Mouse (Mus musculus) right cerebral cortex, postnatal 25 days (tissue): ENCODE measurements around the gene 1700057G04Rik.
"Not testable (repeated sequence)": the region's sequence is repeated elsewhere in the genome, so short reads cannot be mapped to it uniquely, and the experiment has no call there.

Source experiments
- DNase-seq: peaks from one replicate; pipeline ENCODE4 v3.0.0; 2022

The 1700057G04Rik gene

DNA sequence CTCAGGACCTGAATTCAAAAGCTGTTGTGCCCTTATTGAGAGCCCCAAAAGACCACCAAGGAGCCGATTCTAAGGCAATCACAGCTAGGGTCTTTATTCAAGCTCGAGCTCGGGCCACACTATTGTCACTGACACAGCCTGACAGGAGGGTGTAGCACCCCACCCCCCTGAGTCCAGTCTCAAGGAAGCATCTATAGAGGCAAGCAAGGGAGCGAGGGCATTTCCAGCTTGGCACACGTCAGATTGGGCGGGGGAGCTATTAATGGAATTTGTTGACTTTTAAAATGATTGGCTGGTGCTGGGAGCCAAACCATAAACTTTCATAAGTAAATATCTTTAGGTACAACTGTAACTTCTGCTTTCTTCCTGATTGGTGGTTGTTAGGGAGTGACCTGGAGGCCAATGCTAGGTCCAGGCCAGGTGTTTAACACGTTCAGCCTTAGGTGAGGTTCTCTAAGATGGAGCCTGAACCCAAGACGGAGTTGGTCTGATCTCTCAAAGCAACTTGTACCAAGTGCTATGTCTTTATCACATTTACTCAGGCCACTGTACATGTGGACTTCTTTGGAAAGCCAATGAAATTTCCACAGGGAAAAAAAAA lies 3.5 kb upstream of the 1700057G04Rik start:
- DNase-seq = no peak

DNA sequence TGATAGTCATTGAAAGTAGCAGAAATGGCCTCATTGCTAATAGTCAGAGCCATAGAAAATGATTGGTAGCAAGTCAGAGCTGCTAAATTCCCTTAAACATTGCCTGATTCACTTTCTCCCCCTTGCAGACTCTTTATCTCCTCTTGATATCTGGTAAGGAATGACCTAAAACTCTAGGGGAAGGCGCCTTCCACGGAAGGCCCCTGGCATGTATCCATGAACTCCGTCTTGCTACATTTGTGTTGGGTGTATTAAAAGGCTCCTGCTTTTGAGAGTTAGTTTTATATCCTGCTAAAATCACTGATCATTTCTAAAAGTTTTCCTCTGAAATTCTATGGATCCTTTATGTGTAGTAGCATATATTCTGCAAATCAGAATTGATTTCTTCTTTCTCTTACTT lies 7.6 kb downstream of the 1700057G04Rik start:
- DNase-seq = no peak

DNA sequence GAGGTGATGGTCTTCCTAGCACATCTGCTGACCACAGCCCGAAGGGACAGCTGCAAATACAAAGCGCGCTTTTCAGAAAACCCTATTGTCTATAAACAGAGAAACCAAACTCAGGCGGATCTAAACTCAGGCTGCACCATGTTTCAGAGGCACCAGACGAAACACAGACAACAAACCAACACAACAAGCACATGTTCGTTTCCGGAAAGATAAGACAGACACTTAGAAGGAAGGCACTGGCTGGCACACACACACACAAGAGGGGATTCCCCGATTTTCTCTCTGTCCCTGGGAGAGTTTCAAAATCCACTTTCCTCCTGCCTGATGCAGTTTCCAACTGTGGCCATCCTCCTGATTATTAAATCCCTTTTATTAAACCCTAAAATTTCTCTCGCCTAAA lies 16.8 kb downstream of the 1700057G04Rik start:
- DNase-seq = not testable (repeated sequence)

DNA sequence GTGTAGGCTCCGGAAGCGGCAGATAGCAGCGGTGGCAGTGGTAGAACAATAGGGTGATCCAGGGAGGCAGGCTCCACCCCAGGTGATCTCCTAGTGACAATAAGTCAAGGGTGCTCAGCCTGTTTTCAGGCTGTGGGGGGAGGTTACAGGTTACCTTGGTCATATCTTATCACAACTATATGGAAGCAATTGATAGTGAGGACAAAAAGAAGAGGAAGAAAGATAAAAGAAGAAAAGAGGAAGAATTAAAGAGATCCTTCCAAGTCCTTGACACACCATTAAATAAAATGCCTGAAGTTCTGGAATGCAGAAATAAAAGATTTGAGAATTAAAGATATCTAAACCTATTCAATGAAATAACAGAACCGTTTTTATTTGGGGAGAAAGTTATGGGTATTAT lies 17.6 kb downstream of the 1700057G04Rik start:
- no peak for DNase-seq

DNA sequence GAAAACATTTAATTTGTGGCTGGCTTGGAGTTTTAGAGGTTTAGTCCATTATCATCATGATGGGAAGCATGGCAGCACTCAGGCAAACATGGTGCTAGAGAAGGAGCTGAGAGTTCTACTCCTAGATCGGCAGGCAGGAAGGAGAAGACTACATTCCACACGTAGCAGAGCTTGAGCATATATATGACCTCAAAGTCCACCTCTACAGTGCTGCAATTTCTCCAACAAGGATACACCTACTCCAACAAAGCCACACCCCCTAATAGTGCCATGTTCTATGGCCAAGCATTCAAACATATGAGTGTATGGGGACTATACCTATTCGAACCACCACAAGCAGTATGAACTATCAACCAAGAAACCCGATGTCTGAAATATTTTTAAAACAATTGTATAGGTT lies 22.2 kb downstream of the 1700057G04Rik start:
- no peak for DNase-seq

DNA sequence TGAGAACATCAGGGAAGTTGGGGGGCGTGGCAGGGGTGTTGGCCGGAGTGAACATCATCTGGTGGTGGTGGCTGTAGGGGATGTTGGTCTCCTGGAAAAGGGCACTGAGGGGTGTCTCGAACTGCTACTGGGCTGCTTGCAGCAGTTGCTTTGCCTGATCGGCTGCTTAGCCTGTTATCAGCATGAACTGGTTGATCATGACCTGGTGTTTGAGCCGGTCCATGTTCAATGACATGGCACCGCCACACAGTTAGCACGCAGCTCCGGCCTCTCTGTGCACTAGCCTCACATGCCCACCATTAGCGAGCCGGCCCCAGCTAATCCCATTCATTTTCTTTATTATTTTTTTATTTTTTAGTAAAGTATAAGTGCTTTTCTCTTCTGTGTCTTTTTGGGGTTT lies 25.7 kb downstream of the 1700057G04Rik start:
- DNase-seq = no peak

GRCm38 (mm10) chr9:92335277-92335818 lies 26.2 kb downstream of the 1700057G04Rik start:
- DNase-seq = no peak

- no peak for DNase-seq
Measured at GRCm38 (mm10) chr9:92337063-92337462, 27.9 kb downstream of the 1700057G04Rik start.

DNA sequence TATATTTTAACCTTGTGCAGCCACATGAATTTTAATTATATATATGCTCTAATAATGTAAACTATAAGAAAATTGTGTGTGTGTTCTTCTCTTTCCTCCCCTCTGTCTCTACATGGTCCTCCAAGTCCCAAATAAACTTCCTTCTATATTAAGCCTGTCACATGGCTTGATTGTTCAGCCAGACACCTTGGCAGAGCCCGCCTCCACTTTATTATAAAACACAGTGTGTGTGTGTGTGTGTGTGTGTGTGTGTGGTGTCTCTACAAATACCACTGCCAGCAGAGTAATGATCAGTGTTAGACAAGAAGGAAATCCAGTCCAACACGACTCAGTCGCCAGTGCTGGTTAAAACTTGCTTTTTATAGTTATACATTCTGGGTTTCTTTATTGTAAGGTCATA lies 28.5 kb downstream of the 1700057G04Rik start:
- no peak for DNase-seq

DNA sequence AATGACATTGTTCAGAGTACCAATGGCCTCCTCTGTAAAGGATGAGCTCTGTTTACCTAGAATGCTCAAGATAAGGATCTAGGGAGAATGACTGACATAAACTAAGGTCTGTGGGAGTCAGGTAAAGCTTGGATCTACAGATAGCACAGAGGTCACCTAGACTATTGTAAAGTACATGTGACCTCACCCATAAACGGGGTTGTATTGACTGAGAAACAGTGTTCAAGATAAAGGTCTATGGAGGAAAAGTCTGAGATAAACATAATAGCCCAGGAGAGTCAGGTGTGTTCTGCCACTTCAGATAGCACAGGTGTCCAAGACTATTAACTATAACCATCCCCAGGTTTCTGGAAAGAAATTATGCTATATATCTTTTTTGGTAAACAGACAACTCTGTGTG lies 29.8 kb downstream of the 1700057G04Rik start:
- DNase-seq = no peak

DNA sequence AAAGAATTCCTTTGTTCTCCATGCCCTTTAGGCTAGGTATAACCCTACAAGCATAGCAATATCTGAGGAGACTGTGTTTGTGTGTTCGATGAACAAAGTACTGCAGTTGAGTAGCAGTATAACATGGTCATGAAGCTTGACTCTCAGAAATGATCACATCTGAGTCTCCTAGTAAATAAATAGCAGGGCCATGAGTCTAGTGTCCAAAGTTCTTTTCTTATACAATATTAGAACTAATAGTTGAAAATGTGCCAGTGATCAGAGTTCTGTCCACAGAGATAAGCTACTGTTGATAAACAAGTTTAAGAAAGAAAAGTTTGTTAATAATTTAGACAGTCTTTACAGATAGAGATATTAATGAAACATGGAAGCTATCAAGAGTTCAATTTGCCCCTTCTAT lies 42.7 kb downstream of the 1700057G04Rik start:
- DNase-seq = no peak

DNA sequence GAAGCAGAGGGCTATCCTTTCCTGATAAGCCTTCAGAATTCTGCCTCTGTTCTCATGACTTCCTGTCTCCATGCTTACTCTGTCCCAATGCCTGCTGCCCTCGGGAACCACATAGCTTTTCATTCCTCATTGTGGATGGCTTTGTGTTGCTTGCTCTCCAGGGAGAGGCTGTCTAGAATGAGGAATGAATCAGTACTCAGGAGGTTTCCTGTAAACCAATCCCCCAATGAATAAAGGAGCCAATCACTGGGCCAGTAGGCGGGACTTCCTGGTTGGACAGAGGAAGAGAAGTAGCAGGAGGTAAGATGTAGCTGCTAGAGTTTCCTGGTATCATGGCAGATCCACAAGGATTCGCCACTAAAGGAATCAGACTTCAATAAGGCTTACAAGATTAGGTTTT lies 44.1 kb downstream of the 1700057G04Rik start:
- no peak for DNase-seq

DNA sequence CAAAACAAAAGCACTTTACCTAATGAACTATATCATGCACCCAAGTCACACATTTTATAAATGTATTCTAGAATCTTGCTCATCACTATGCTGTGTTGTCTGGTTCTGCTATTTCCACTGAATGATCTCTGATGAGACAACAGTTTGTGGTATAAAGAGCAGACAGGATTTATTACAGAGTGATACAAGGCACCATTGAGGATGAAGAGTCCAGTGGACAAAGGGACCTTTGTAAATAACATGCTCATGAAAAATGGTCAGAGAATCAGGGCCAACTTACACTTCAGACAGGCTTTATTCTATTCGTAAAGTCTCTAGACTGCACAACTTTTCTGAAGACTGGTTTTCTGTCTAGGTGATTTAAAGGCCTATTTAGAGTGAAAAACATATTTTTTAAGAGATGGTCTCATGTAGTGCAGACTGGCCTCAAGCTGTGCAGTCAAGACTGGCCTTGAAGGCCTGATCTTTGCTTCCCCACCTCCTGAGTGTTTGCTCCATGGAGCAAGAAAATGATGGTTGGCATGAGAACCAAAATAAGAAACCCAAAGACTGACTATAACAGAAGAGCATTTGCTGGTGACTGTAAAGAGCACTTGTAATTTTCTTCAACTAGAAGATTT lies 51.6 kb downstream of the 1700057G04Rik start:
- no peak for DNase-seq

DNA sequence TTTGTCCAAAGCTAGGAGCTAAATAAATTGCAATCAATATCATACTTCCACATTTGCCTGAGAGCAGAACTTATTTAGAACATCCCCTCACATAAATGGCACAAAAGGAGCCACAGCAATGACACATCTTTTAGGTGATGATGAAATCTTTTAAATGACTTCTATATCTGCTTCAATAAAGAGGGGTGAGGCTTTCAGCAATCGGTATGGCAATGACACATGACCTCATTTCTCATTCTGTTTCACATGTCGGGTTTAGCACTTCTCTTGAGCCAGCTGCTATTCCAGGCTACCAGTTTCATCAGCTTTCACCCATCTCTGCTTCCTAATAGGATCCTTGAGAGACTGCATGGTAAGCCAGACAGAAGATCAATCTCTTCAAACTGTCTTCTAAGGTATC lies 54.3 kb downstream of the 1700057G04Rik start:
- DNase-seq = no peak

GRCm38 (mm10) chr9:92368920-92369319 lies 59.7 kb downstream of the 1700057G04Rik start:
- no peak for DNase-seq

DNA sequence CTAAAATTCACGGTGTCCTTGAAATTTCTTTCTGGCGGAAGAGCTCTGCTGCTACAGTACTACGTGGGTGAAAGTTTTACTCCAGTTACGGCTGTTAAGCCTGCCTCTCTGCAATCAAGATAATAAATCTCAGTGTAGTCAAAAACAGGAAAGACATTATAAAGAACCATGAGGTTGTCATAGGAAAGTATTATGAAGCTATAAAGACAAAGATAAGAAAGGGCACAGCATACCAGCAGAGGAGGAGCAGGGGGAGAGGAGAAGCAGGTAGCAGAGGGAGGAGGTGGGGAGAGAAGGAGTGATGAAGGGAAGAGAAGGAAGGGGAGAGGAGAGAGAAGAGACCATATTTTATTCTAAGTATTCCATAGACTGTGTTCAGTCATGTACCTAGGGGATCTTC lies 64.7 kb downstream of the 1700057G04Rik start:
- DNase-seq = no peak

DNA sequence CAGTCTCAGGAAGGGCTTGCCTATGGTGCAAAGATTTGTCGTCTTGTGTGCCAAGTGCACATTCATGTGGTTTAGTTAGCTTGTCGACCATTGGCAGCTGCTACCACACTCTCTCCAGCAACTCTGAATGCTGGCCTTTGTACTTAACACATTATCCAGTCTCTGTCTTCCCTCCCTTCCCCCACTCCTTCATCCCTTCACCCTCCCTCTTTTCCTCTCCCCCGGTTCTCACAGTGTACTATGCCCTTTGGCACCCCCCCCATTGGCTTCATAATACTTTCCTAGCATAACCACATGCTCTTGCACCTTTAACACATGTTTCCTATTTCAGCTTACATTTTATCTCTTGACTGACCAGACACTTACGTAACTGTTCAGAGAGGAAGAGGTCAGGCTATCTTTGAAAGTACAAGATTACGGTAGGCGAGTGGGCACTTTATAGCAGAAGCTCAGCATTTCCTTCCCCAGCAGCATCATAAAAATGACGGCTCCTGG lies 65.6 kb downstream of the 1700057G04Rik start:
- DNase-seq = no peak

GRCm38 (mm10) chr9:92375378-92375777 lies 66.2 kb downstream of the 1700057G04Rik start:
- no peak for DNase-seq

GRCm38 (mm10) chr9:92377967-92378366 lies 68.8 kb downstream of the 1700057G04Rik start:
- DNase-seq = no peak

GRCm38 (mm10) chr9:92379240-92379639 lies 70.1 kb downstream of the 1700057G04Rik start:
- no peak for DNase-seq

- DNase-seq = no peak
Measured at GRCm38 (mm10) chr9:92383415-92383814, 74.2 kb downstream of the 1700057G04Rik start.

DNA sequence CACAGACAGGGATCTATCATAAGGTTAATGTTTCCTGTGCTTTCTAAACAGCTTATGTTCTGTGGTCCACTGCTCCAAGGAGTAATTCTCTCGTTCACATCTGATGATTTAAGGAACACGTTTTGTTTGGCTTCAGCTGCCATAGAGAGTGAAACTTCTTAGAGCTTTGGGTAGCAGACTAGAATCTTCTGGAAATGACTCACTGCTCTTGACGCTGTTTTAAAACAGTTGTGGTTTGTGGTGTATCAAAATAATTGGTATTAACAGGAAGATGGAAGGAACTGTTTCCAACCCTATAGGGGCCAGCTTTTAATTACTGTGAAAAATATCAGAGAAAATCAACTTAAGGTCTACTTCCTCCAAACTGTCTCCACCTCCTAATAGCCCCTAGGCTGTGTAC lies 75.2 kb downstream of the 1700057G04Rik start:
- no peak for DNase-seq

DNA sequence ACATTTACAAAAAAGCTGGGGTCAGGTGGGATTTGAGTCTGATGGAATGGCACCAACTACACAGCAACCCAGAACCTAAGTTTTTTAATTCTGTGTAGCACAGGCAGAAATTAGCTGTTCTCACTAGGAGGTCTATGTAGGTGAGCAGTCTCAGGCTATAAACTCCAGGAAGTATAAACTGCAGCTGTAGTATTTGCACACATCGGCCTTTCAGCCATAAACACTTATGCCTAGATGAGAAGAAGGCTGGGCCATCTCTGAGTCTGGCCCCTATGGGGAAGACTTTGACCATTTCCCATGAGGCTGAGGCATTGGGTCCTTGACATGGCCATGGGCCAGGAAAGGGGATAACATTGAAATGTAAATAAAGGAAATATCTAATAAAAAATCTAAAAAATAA lies 76.7 kb downstream of the 1700057G04Rik start:
- no peak for DNase-seq

- no peak for DNase-seq
Measured at GRCm38 (mm10) chr9:92386871-92387270, 77.7 kb downstream of the 1700057G04Rik start.

- DNase-seq = no peak
Measured at GRCm38 (mm10) chr9:92387404-92387803, 78.2 kb downstream of the 1700057G04Rik start.
